Mouse (Mus musculus) CH12.LX (cell line): ENCODE data around the gene Fpgs. TPM values are rescaled to one million over a fixed set of nuclear protein-coding genes. Genes with fewer than 3 reads are reported as not detected.
A peak's percentile ranks its signal among the peaks of the same experiment; 100 is the strongest.

Experiments used
- DNase-seq: peaks from one replicate; pipeline ENCODE4 v3.0.0-alpha.2; 2013; ENCODE audit errors: extremely low read depth
- H3K27ac ChIP-seq: 2 replicates; pipeline ENCODE4 v1.5.1; 2012; ENCODE audit warnings: low read depth, mild to moderate bottlenecking, control low read depth, moderate library complexity; ENCODE audit not compliant: insufficient read depth
- H3K27me3 ChIP-seq: replicated peaks from 2 replicates; pipeline ENCODE3; 2012; ENCODE audit warnings: inconsistent platforms
- H3K36me3 ChIP-seq, 2 experiments: replicated peaks in 1 of 2; 2 replicates each; pipeline versions ENCODE3 to v1.6.1; 2012; ENCODE audit warnings: inconsistent platforms in 1 of 2, low read length in 1 of 2, mild to moderate bottlenecking in 1 of 2, mixed read lengths in 1 of 2, moderate library complexity in 1 of 2; ENCODE audit not compliant: control insufficient read depth in 1 of 2, insufficient read depth in 1 of 2
- H3K4me1 ChIP-seq, 2 experiments: 2 replicates each; pipeline ENCODE4 v1.6.1; 2012; ENCODE audit warnings: inconsistent platforms in 1 of 2, moderate library complexity in 1 of 2; ENCODE audit not compliant: insufficient read depth in 2 of 2, control insufficient read depth in 1 of 2
- H3K4me2 ChIP-seq: 2 replicates; pipeline ENCODE4 v1.6.1; 2012; ENCODE audit warnings: low read depth, mild to moderate bottlenecking, control low read depth; ENCODE audit not compliant: poor library complexity, insufficient read depth, severe bottlenecking
- H3K4me3 ChIP-seq, 3 experiments: fragments of 150-350 bp in 1 of 3; sonication (generic) in 1 of 3; replicated peaks in 1 of 3; 2 replicates each; pipeline versions ENCODE3 to v1.5.1; 2011 to 2012; ENCODE audit warnings: low read depth in 2 of 3, low read length in 2 of 3, mild to moderate bottlenecking in 2 of 3, moderate library complexity in 2 of 3, control low read depth in 1 of 3, improper control_type of control experiment in 1 of 3, inconsistent platforms in 1 of 3, mixed read lengths in 1 of 3; ENCODE audit not compliant: poor library complexity in 1 of 3
- H3K79me2 ChIP-seq: replicated peaks from 2 replicates; pipeline ENCODE4 v1.6.1; 2012; ENCODE audit warnings: mild to moderate bottlenecking, moderate library complexity; ENCODE audit not compliant: control insufficient read depth, poor library complexity, insufficient read depth, severe bottlenecking; ENCODE audit errors: extremely low read depth
- H3K9ac ChIP-seq: 2 replicates; pipeline ENCODE4 v1.6.1; 2012; ENCODE audit warnings: low read depth, mild to moderate bottlenecking, control low read depth, moderate library complexity; ENCODE audit not compliant: insufficient read depth
- H3K9me3 ChIP-seq: replicated peaks from 2 replicates; pipeline ENCODE3; 2012; ENCODE audit warnings: low read length, inconsistent platforms, mixed read lengths
- BHLHE40 ChIP-seq: IDR thresholded peaks from 2 replicates; pipeline ENCODE4 v1.6.1; 2011; ENCODE audit warnings: mild to moderate bottlenecking, low read depth, low read length, improper control_type of control experiment
- CTCF ChIP-seq, 2 experiments: IDR thresholded peaks in 1 of 2; conservative IDR thresholded peaks in 1 of 2; 2 replicates each; pipeline ENCODE4 v1.5.1; 2011 to 2012; ENCODE audit warnings: low read depth in 2 of 2, low read length in 2 of 2, improper control_type of control experiment in 1 of 2, inconsistent platforms in 1 of 2, mild to moderate bottlenecking in 1 of 2, moderate library complexity in 1 of 2
- ELF1 ChIP-seq: IDR thresholded peaks from 2 replicates; pipeline ENCODE4 v1.6.1; 2014; ENCODE audit warnings: low read depth, mild to moderate bottlenecking, inconsistent platforms, low read length, improper control_type of control experiment
- ETS1 ChIP-seq: conservative IDR thresholded peaks from 2 replicates; pipeline ENCODE4 v1.6.1; 2012; ENCODE audit warnings: low read depth, mild to moderate bottlenecking, inconsistent platforms, low read length, improper control_type of control experiment, moderate library complexity
- GABPA ChIP-seq: IDR thresholded peaks from 2 replicates; pipeline ENCODE4 v1.6.1; 2012; ENCODE audit warnings: low read depth, low read length, improper control_type of control experiment, inconsistent platforms; ENCODE audit not compliant: insufficient replicate concordance
- HCFC1 ChIP-seq: IDR thresholded peaks from 2 replicates; pipeline ENCODE4 v1.6.1; 2012; ENCODE audit warnings: low read depth, mild to moderate bottlenecking, inconsistent platforms, low read length, improper control_type of control experiment
- IRF4 ChIP-seq: IDR thresholded peaks from 2 replicates; pipeline ENCODE4 v1.6.1; 2014; ENCODE audit warnings: low read depth, mild to moderate bottlenecking, inconsistent platforms, low read length, improper control_type of control experiment
- JUND ChIP-seq: conservative IDR thresholded peaks from 2 replicates; pipeline ENCODE4 v1.6.1; 2011; ENCODE audit warnings: low read depth, low read length, improper control_type of control experiment
- KAT2A ChIP-seq: IDR thresholded peaks from 2 replicates; pipeline ENCODE4 v1.6.1; 2012; ENCODE audit warnings: low read length, improper control_type of control experiment, inconsistent platforms; ENCODE audit not compliant: insufficient replicate concordance
- MAZ ChIP-seq: IDR thresholded peaks from 2 replicates; pipeline ENCODE4 v1.6.1; 2012; ENCODE audit warnings: low read depth, mild to moderate bottlenecking, inconsistent platforms, low read length, improper control_type of control experiment, moderate library complexity
- MXI1 ChIP-seq: IDR thresholded peaks from 2 replicates; pipeline ENCODE4 v1.6.1; 2011; ENCODE audit warnings: mild to moderate bottlenecking, low read depth, low read length, improper control_type of control experiment
- NRF1 ChIP-seq: IDR thresholded peaks from 2 replicates; pipeline ENCODE4 v1.6.1; 2014; ENCODE audit warnings: low read depth, mild to moderate bottlenecking, inconsistent platforms, low read length, improper control_type of control experiment, moderate library complexity
- PAX5 ChIP-seq: IDR thresholded peaks from 2 replicates; pipeline ENCODE4 v1.6.1; 2012; ENCODE audit warnings: low read length, inconsistent platforms, mixed read lengths
- POLR2A ChIP-seq: IDR thresholded peaks from 2 replicates; pipeline ENCODE4 v1.6.1; 2011; ENCODE audit warnings: low read depth, mild to moderate bottlenecking, improper control_type of control experiment, low read length
- POLR2AphosphoS2 ChIP-seq: IDR thresholded peaks from 2 replicates; pipeline ENCODE4 v1.6.1; 2011; ENCODE audit warnings: low read depth, low read length, improper control_type of control experiment
- SIN3A ChIP-seq: IDR thresholded peaks from 2 replicates; pipeline ENCODE4 v1.6.1; 2012; ENCODE audit warnings: low read length, improper control_type of control experiment, inconsistent platforms
- TCF12 ChIP-seq: IDR thresholded peaks from 2 replicates; pipeline ENCODE4 v1.6.1; 2014; ENCODE audit warnings: low read depth, mild to moderate bottlenecking, inconsistent platforms, low read length, improper control_type of control experiment
- UBTF ChIP-seq: IDR thresholded peaks from 2 replicates; pipeline ENCODE4 v1.6.1; 2012; ENCODE audit warnings: low read depth, mild to moderate bottlenecking, inconsistent platforms, low read length, improper control_type of control experiment, moderate library complexity
- USF1 ChIP-seq: IDR thresholded peaks from 2 replicates; pipeline ENCODE4 v1.6.1; 2014; ENCODE audit warnings: low read depth, mild to moderate bottlenecking, inconsistent platforms, low read length, improper control_type of control experiment
- USF2 ChIP-seq: conservative IDR thresholded peaks from 2 replicates; pipeline ENCODE4 v1.6.1; 2011; ENCODE audit warnings: low read depth, low read length, improper control_type of control experiment
- dilution Hi-C: fragments of 300-500 bp; cut with MboI; formaldehyde crosslinking; loops from 2 replicates; pipeline ENCODE4 v1.14.3; 2020; ENCODE audit warnings: low sequenced_read_pairs; ENCODE audit not compliant: extremely low pct_unique_long_range_greater_than_20kb, extremely low pct_ligation_motif_present
- in situ Hi-C: fragments of 300-500 bp; cut with MboI; formaldehyde crosslinking; loops from 3 replicates; pipeline ENCODE4 v1.14.3; 2019; ENCODE audit warnings: low sequenced_read_pairs, low pct_ligation_motif_present, low pct_unique_long_range_greater_than_20kb, mixed read lengths
- polyA plus RNA-seq: library from polyadenylated mRNA; unstranded; fragments of >175 nt; gene quantifications from 2 replicates; pipeline ENCODE4 v1.2.1, GENCODE M21; 2012; ENCODE audit warnings: low read depth; ENCODE audit not compliant: insufficient read length
- total RNA-seq, 2 experiments: library from RNA; depleted of rRNA; stranded (reverse); fragments of 300-350 nt in 1 of 2; fragments of >200 nt in 1 of 2; gene quantifications; 2 replicates each; pipeline ENCODE4 v1.2.3; 2012 to 2014

Fpgs gene
- total and polyA plus RNA-seq, 3 experiments, result 31.8 to 59.2 (median 41.8) TPM

DNA sequence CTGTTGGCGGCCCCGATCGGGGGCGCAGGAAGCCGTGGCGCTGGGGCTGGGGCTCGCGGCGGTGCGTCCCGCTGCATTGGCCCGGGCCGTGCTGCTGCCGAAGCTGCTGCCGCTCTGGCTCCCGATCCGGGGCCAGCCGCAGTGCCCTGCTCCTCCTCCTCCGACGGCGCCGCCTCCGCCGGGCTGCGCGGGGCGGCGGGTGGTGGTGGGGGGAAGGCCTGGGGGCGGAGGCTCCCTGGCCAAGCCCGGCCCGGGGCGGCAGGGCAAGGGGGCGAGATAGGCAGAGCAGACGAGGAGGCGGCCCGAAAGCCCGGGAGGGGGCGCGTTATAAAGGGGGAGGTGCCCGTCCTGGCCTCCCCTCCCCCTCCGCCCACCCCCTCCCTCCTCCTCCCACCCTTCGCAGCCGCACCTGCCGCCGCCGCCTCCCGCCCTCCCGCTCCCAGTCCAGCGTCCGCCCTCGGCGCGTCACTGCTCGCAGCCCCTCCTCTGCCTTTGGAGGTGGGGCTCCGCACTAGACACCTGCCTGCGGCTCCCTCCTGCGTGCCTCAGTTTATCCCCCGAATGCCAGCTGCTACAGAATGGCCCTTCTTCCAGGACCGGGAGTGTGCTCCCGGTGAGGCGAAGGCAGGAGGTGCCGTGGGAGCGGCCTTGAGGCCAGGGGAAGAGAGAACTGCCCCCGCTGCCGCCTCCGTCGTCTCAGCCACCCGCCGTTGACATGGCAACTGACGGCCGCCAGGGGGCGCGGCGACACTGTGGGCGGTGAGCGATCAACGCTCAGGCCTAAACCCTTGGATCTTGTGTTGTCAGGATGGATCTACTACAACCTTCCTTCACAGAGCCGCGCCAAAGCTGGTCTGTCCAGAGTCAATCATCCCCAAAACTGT, 9.2 kb upstream of the Fpgs start, which contains the start of gene Cdk9 (continued):
- TF ChIP-seq MAZ, result no peak
- TF ChIP-seq JUND, result no peak
- peak; percentile 56; the same call in 1 of the 2 replicates for TF ChIP-seq TCF12
- no peak; the same call in 1 of the 2 replicates for TF ChIP-seq ETS1
- peak; percentile 76 to 98; a peak in 3 of 4 replicates for TF ChIP-seq CTCF (conservative IDR thresholded peaks at IDR 0.05 in 1 of 2, IDR thresholded peaks at IDR 0.05 in 1 of 2; ENCODE audit: low read depth in 2 of 2, low read length in 2 of 2)
- TF ChIP-seq SIN3A, result peak; percentile 71
- TF ChIP-seq UBTF, result no peak
- TF ChIP-seq IRF4, result peak; percentile 53; the same call in 1 of the 2 replicates
- TF ChIP-seq POLR2AphosphoS2, result no peak
- no peak for TF ChIP-seq PAX5
- TF ChIP-seq HCFC1, result peak; percentile 31
- TF ChIP-seq MXI1, result peak; percentile 38
- TF ChIP-seq ELF1, result peak; percentile 46; the same call in 1 of the 2 replicates

DNA sequence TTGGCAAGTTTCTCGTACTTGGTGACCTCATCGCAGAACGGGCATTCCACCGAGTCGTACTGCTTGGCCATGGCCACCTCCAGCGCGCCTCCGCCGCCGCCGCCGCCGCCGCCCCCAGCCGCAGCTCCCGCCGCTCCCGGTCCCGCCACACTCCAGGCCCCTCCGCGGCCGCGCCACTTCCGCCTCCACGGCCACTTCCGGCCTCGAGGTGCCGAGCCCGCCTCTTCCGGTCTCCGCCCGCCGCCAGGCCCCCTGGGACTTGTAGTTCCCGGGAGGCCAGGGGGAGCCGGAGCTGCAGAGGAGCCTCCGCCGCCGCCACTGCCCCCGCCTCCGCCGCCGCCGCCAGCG, 8.6 kb upstream of the Fpgs start:
- H3K36me3 ChIP-seq, result peaks cover 27 to 39% of the 10 kb centered on the region in 2 experiments
- H3K4me1 ChIP-seq, result peaks cover 27 to 50% of the 10 kb centered on the region in 2 experiments
- no peaks in the 10 kb centered on the region for H3K27me3 ChIP-seq
- peaks cover 48% of the 10 kb centered on the region for H3K79me2 ChIP-seq
- H3K27ac ChIP-seq, result peak overlapping the region; percentile 77
- in situ Hi-C loops (loop anchor here (5.0 kb wide), 1 partner anchor 45 kb away; the partner anchor contains the start of gene Tor2a), dilution Hi-C loops (no loop called here)
- H3K9ac ChIP-seq, result peak overlapping the region; percentile 82
- peaks cover 6% of the 10 kb centered on the region for H3K9me3 ChIP-seq
- TF ChIP-seq GABPA, result peak; percentile 63; the same call in 1 of the 2 replicates
- TF ChIP-seq ELF1, result peak; percentile 97
- peak; percentile 61; the same call in 1 of the 2 replicates for TF ChIP-seq POLR2A
- TF ChIP-seq USF2, result no peak
- peak; percentile 97 for TF ChIP-seq KAT2A
- peak; percentile 75 for TF ChIP-seq MXI1
- TF ChIP-seq USF1, result peak; percentile 12; the same call in 1 of the 2 replicates
- peak; percentile 90; the same call in 1 of the 2 replicates for TF ChIP-seq SIN3A
- peak; percentile 56; the same call in 1 of the 2 replicates for TF ChIP-seq TCF12
- TF ChIP-seq HCFC1, result peak; percentile 91
- TF ChIP-seq NRF1, result no peak
- no peak for TF ChIP-seq BHLHE40
- peak; percentile 89 for DNase-seq
- no peak overlapping the region for H3K4me2 ChIP-seq
- peak overlapping the region; percentile 82 to 87 (median 84) for H3K4me3 ChIP-seq
